Mouse (Mus musculus): ENCODE measurements around the gene Ankfn1.

DNA sequence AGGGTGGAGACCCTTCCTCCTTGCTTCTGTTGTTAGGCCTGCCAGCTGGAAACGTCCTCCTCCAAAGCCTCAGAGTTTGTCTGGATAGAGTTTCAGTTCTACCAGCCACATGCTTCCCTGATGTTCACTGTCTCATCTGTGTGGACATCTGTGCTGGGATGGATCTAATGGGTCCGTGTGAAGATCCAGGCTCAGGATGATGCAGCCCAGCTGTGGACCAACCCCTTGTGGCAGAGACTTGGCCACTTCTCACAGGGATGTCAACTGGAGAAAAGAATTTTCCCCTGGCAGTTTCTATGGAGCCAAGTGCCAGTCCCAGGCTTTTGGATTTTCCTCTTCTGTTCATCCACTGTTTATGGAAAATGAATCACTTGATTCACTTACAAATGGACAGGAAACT is 100.5 kb downstream of the Ankfn1 start:
- no peak for TF ChIP-seq USF1 (IDR thresholded peaks at IDR 0.05; ENCODE audit: low read depth)
- TF ChIP-seq POLR2A (IDR thresholded peaks at IDR 0.05; ENCODE audit: insufficient read length, low read depth): no peak
- TF ChIP-seq E2F4 (IDR thresholded peaks at IDR 0.05; ENCODE audit: insufficient read depth): no peak
- no peak for TF ChIP-seq TCF12 (IDR thresholded peaks at IDR 0.05; ENCODE audit: insufficient read depth, poor library complexity, severe bottlenecking)
- no peak for TF ChIP-seq MAX (IDR thresholded peaks at IDR 0.05; ENCODE audit: low read depth)
- no peak for TF ChIP-seq CEBPB (IDR thresholded peaks at IDR 0.05; ENCODE audit: insufficient read depth, poor library complexity, severe bottlenecking)
- TF ChIP-seq MYOD1 (IDR thresholded peaks at IDR 0.05; ENCODE audit: control insufficient read depth in 1 of 3, insufficient read length in 2 of 3, low read depth in 2 of 3): no peak
- no peak for TF ChIP-seq SRF (IDR thresholded peaks at IDR 0.05; ENCODE audit: control insufficient read depth, insufficient read length, low read depth)
- no peak for TF ChIP-seq REST (IDR thresholded peaks at IDR 0.05; ENCODE audit: insufficient read depth, insufficient read length)
- TF ChIP-seq MYOG (IDR thresholded peaks at IDR 0.05; ENCODE audit: control insufficient read depth in 1 of 3, insufficient read depth in 1 of 3, insufficient read length in 2 of 3, low read depth in 2 of 3): no peak
- TF ChIP-seq POLR2AphosphoS2 (IDR thresholded peaks at IDR 0.05; ENCODE audit: insufficient read length, low read depth): no peak
